Mouse (Mus musculus): ENCODE measurements at regions not wholly inside any gene's neighbourhood (a gene's known extent, or its start where the extent isn't known, plus 50 kb on each side); places are given as distances from the start of the nearest gene placed in this dataset.

GRCm38 (mm10) chr8:90740963-90741733 is 76.0 kb downstream of the Gm19935 start:
- TF ChIP-seq CTCF (IDR thresholded peaks at IDR 0.05; ENCODE audit: low read depth): no peak
- no peak for TF ChIP-seq EP300 (IDR thresholded peaks at IDR 0.05; ENCODE audit: low read depth)

Measured in heart, postnatal 0 days (tissue).